Mouse (Mus musculus): Measurements from ENCODE around the gene Dlg2.

Dlg2 gene

GRCm38 (mm10) chr7:91567423-91567822, 1091.0 kb downstream of the Dlg2 start:
- CTCF ChIA-PET: interaction anchor here (0.6 kb wide), 1 partner anchor 956 kb away, joined by 4 read pairs; no protein-coding TSS in a partner anchor

DNA sequence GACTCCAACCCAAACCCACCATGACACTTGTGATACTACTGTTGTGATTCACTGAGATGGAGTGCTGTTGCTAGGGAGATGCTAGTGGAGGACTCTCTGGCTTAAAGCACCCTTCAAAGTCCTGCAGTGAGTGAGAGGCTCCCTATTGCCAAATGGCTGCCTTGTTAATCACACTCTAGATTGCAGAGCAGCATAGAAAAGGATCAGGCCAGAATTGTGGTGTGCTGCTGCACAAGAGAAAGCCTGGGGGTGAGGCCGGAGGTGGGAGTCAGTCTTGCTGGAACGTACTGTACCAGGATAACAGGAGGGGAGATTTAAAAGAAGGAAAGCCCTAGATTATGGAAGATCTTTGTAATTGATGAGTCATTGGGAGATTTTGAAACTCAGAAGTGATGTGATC, 1094.5 kb downstream of the Dlg2 start:
- CTCF ChIA-PET: no interaction called here

DNA sequence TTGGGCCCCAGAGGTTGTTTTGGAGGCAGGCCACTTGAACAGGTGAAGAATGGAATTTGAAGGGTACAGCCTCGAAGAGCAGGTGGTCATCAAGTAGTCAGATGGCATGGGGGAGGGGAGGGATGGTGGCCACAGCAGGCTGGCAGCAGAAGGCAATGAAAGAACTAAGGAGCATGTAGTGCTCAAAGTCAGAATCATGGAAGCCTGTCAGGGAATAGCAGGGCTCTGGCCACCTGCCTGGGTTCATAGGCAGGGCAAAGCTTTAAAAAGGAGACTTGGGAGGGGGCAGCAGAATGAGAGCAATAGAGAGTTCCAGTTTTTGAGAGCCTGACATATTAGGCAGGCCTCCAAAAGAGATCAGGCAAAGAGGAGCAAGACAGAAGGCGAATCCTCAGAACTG, 1096.2 kb downstream of the Dlg2 start:
- CTCF ChIA-PET: no interaction called here

DNA sequence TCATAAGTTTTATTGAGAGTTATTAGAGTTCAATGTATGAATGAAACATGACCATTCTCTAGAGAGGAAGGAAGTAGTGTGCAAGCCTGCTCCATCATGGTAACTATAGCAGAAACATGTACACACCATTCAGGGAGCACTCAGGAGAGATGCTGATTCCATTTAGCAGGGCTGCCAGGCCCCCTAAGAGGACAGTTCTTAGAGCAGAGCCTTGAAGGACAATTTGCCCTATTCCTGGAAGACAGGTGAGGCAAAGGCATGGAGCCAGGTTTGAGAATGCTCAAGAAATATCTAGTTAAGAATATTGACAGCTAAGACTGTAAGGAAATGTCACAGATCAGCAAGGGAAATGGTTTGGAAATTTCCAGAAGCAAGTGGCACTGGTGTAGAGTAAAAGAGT, 1096.8 kb downstream of the Dlg2 start:
- CTCF ChIA-PET: no interaction called here

DNA sequence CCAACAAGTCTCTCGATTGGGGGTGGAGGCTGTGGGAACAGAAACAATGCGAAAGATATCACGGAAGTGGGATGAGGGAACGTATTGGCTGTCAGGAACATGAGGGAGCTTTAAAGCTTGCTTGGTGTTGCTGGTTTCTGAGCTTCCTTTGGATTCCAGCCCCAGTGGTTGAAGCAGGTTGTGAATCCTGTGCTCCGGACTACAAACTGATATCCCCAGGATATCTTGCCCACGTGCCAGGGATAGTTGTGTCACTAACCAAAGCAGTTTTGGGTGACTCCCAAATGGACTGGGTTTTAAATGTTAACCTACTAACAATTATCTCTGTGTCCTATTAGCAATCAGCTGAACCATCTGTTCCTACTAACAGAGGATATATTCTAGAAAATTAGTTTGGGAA, 1099.7 kb downstream of the Dlg2 start:
- CTCF ChIA-PET: no interaction called here

- CTCF ChIA-PET: no interaction called here
These were observed 1105.7 kb downstream of the Dlg2 start for GRCm38 (mm10) chr7:91582203-91582602.

DNA sequence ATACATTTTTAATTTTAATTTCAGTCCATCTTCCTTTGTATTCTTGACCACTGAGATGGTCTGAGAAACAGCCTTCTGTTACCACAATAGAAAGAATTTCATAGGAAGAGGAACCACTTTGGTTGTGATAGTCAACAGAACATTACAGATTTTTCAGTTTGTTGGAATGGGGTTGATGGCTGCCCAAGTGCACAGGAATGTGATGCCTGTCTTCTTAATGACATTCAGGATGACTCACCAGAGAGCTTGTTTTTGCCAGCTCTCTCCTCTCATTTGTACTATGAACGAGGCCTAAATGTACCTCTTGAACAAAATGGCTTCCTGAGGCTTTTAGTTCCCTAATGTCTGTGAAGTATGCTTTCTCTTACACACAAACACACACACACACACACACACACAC, 1107.1 kb downstream of the Dlg2 start:
- CTCF ChIA-PET: no interaction called here

GRCm38 (mm10) chr7:91591261-91592170, 1115.0 kb downstream of the Dlg2 start:
- CTCF ChIA-PET: no interaction called here

DNA sequence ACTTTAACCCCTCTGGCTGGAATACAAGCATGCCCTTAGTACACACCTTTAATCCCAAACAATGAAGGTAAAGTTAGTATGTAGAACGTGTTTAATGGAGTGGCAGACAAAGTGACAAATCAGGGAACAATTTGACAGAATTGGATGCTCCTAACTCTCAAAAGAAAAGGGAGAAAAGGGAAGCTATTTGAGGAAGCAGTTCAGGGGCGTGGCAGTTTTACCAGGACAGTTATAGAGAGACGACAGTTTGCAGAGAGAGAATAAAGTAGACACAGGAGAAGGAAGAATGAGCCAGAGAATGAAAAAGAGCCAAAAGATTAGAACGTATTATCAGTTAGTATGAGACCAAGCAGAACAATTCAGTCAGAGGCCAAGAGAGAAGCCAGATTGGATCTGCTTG, 1122.1 kb downstream of the Dlg2 start:
- CTCF ChIA-PET: no interaction called here

- CTCF ChIA-PET: interaction anchor here (0.7 kb wide), 1 partner anchor 141 kb away, joined by 3 read pairs; no protein-coding TSS in a partner anchor
These were observed 1124.8 kb downstream of the Dlg2 start for GRCm38 (mm10) chr7:91601307-91601706.

DNA sequence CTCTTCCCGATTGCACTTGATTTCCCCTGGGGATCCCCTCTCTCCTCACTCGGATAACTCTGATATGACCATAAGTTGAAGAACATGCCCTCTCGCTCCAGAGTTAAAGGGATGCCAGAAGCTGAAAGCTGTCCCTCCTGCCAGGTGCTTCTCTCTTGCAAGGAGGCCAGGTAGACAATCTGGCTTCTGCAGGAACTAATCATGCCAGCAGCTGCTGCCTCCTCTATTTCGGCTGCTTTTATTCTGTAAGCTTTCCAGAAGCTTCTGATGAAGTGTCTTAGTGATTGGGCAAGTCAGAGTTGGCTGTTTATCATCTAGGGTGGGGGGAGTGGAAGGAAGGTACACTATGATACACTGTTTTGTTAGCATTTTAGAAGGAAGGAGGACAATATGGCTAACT, 1127.1 kb downstream of the Dlg2 start:
- CTCF ChIA-PET: no interaction called here

GRCm38 (mm10) chr7:91653033-91653432, 1176.6 kb downstream of the Dlg2 start:
- CTCF ChIA-PET: no interaction called here

DNA sequence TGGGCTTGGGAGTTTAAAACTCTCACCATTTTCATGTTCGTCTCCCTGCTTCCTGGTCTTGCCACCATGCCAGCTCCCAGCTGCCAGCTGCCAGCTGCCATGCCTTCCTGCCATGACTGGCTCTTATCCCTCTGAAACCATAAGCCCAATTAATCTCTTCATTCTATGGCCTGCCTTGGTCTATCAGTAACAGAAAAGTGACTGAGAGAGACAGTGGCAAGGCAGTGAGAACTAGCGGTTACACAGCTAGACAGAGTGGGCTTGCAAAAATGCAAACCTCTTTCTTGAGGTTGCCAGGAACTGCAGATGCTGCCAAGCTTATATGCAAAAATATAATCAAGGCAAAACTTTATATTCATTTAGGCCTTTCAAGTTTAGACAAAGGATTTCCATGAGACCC, 1183.0 kb downstream of the Dlg2 start:
- CTCF ChIA-PET: no interaction called here

DNA sequence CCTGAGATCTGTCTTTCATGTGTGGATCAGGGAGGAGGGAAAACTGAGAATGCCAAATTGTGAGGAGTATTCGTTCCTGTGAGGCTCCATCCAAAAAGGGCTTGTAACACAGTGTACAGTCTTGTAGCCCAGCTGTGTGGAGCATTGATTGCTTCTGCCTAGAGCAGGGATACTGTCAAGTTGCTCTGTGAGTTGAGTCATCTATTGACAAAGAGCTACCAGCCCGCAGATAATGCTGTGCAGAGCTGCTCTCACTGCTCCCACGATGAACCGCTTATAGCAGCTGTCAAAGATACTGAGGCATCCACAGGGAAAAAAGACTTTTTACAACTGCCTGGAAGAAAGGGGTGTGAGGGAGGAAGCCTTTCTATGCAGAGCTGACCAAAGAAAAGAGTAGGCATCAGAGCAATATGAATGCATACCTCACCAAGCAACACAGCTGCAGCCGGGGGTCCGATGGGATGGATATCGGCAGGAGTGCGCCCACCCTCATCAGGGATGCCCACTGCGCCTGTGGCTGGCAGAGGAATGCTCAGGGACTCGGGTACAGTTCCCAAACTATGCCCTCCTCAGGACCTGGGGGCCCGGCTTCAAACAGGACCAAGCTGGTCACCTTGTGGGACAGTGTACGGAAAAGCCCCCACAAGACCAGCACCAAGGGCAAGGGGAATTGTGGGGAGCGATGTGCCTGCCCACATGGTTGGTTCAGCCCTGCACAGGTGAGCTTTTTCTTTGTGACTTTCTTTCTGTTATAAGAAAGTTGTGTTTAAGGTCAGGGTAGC, 1196.0 kb downstream of the Dlg2 start:
- CTCF ChIA-PET: no interaction called here

GRCm38 (mm10) chr7:91674401-91674800, 1197.9 kb downstream of the Dlg2 start:
- CTCF ChIA-PET: no interaction called here

DNA sequence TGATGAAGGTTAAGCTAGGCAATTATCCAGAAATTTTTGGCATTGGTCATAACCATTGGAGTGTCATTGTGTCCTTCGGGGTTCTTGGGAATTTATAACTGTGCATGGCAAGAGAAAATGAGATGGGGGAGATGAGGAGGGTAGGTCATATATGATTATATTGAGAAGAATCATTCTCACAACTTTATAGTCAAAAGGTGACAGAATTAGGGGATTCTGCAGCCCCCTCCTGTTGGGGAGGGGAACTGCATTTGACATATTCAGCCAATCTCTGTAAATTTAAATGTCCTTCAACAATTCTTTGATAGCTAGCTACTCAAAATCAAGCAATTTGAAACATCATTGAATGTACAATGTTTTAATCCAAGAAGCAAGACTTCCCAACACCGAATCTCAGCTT, 1201.5 kb downstream of the Dlg2 start:
- CTCF ChIA-PET: no interaction called here

- CTCF ChIA-PET: no interaction called here
These were observed 1211.5 kb downstream of the Dlg2 start for GRCm38 (mm10) chr7:91687930-91688329.

DNA sequence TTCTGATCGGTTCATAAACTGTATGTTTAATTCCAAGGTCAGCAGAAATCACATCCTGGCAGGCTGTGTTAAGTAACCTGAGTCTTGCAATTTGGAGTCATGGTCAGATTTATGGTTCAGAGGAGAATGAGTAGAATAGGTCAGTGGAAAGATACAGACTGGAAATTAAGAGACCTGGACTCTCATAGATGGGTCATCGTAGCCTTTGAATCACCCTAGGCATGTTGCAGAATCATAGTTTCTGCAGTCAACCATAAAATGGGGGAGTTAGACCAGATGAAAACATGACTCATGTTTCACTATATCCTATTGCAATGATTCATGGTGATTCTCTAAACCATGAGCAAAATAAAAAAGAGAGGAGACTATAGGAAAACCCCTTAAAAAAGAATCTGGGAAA, 1213.4 kb downstream of the Dlg2 start:
- CTCF ChIA-PET: no interaction called here

GRCm38 (mm10) chr7:91709853-91710252, 1233.4 kb downstream of the Dlg2 start:
- CTCF ChIA-PET: no interaction called here

GRCm38 (mm10) chr7:91711184-91711583, 1234.7 kb downstream of the Dlg2 start:
- CTCF ChIA-PET: interaction anchor here (0.5 kb wide), 1 partner anchor 45 kb away, joined by 8 read pairs; no protein-coding TSS in a partner anchor

GRCm38 (mm10) chr7:91715776-91716175, 1239.3 kb downstream of the Dlg2 start:
- CTCF ChIA-PET: interaction anchor here (0.7 kb wide), 1 partner anchor 146 kb away, joined by 12 read pairs; no protein-coding TSS in a partner anchor

DNA sequence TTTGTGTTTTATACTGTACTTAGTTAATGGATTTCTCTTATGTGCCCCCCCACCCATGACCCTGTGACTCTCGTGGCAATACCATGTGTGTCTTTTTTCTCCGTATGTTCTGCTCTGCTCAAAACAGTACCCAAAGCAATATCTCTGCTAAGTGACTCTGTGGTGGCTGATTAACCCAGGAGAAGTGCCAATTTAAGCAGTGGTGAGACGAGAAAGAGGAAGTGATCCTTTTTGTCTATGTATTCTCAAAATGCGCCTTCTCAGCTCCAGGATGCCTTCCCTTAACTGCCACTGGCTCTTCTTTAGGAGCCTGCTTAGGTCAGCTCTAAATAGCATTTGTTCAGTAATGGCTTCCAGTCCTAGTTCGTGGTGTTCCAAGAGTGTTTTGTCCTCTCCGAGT, 1240.2 kb downstream of the Dlg2 start:
- CTCF ChIA-PET: no interaction called here

DNA sequence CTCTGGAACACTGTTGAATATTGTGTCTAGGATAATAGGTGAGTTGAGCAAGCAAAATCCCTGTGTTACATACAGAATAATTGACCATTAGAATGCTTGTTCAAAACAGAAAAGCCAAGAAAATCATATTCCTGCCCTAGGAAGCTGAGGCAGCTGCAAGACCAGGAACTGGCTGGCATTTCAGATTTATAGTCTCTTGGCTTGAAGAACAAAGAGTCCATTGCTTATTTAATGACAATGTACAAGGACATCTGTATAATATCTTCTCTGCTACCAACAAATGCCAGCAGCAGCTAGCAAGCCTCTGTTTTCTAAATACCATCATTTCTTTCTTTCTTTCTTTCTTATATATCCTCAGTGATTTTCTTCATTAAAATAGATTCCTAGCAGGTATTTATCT, 1243.8 kb downstream of the Dlg2 start:
- CTCF ChIA-PET: no interaction called here

Measured in spleen, embryonic (tissue).